Mouse (Mus musculus) heart, embryonic 11.5 days (tissue): ENCODE data around the gene Ntng1. TPM values are rescaled to one million over a fixed set of nuclear protein-coding genes. Genes with fewer than 3 reads are reported as not detected.
A peak's percentile ranks its signal among the peaks of the same experiment; 100 is the strongest.
"Not testable (repeated sequence)": the region's sequence is repeated elsewhere in the genome, so short reads cannot be mapped to it uniquely, and the experiment has no call there.

Experiments
- ATAC-seq: fragments of 200-750 bp; cut with Nextera tagmentation; replicated peaks from 2 replicates; pipeline ENCODE4 v1.8.0; 2017; ENCODE audit warnings: moderate library complexity; ENCODE audit not compliant: insufficient number of reproducible peaks, low FRiP score, low TSS enrichment
- H3K27ac ChIP-seq: fragments of 300-500 bp; sonication (generic); 2 replicates; pipeline ENCODE4 v1.5.1; 2014; ENCODE audit warnings: mild to moderate bottlenecking, low read depth, low read length
- H3K27me3 ChIP-seq: fragments of 300-500 bp; sonication (generic); 2 replicates; pipeline ENCODE4 v1.6.1; 2014; ENCODE audit warnings: mild to moderate bottlenecking, low read length, mixed read lengths; ENCODE audit not compliant: control insufficient read depth, insufficient read depth
- H3K36me3 ChIP-seq: fragments of 300-500 bp; sonication (generic); 2 replicates; pipeline ENCODE4 v1.6.1; 2014; ENCODE audit warnings: mild to moderate bottlenecking, low read length, moderate library complexity, mixed read lengths; ENCODE audit not compliant: control insufficient read depth, insufficient read depth
- H3K4me1 ChIP-seq: fragments of 300-500 bp; sonication (generic); 2 replicates; pipeline ENCODE4 v1.6.1; 2014; ENCODE audit warnings: low read length; ENCODE audit not compliant: control insufficient read depth, insufficient read depth
- H3K4me2 ChIP-seq: fragments of 300-500 bp; sonication (generic); 2 replicates; pipeline ENCODE4 v1.6.1; 2014; ENCODE audit warnings: mild to moderate bottlenecking, moderate library complexity
- H3K4me3 ChIP-seq: fragments of 300-500 bp; sonication (generic); 2 replicates; pipeline ENCODE4 v1.5.1; 2014; ENCODE audit warnings: low read depth, low read length
- H3K9ac ChIP-seq: fragments of 300-500 bp; sonication (generic); 2 replicates; pipeline ENCODE4 v1.6.1; 2014; ENCODE audit warnings: mild to moderate bottlenecking, low read depth, low read length, moderate library complexity
- H3K9me3 ChIP-seq: fragments of 300-500 bp; sonication (generic); replicated peaks from 2 replicates; pipeline ENCODE4 v1.6.1; 2016; ENCODE audit warnings: low read length; ENCODE audit not compliant: control insufficient read depth
- WGBS: fragments of 180-500 bp; shearing (Covaris S2); extraction: QIAGEN DNeasy Blood & Tissue Kit; methylation state at CpG from one replicate; pipeline ENCODE4 v1.1.7; 2014; ENCODE audit not compliant: insufficient replicate concordance; 5-methylcytosine and 5-hydroxymethylcytosine counted together
- polyA plus RNA-seq: library from polyadenylated mRNA; unstranded; fragments of >200 nt; fragmentation: Nextera tagmentation; extraction: Ambion mirVana; gene quantifications from 2 replicates; pipeline ENCODE4 v1.2.1, GENCODE M21; 2014

The Ntng1 gene
- polyA plus RNA-seq, 1 experiment from 2014 or later: 0.62 TPM

DNA sequence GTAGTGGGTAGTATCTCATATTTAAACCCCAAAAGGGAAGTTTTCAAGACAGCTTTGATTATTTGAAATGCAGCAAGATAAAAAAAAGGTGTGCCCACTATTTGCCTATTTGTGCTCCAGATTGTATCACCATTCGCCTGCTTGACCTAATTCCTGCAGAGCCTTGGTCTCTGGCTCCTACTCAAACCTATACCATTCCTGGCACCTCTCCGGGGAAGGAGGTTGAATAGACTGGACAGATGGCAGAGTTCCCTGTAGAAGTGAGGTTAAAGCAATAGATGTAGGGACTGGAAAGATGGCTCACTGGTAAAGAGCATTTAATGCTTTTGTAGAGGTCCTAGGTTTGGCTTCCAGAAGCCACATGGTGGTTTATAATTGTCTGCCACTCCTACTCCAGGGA is 378.2 kb downstream of the Ntng1 start:
- 77% methylated on average over 2 of the region's 2 CpGs for WGBS
- Histone ChIP-seq H3K4me3 (no peak overlapping the region), H3K4me1 (peaks cover 12% of the 10 kb centered on the region), H3K9ac (no peak overlapping the region), H3K36me3 (no peaks in the 10 kb centered on the region), H3K27ac (no peak overlapping the region), H3K4me2 (no peak overlapping the region), H3K9me3 (no peaks in the 10 kb centered on the region), H3K27me3 (no peaks in the 10 kb centered on the region)
- no peak for ATAC-seq

DNA sequence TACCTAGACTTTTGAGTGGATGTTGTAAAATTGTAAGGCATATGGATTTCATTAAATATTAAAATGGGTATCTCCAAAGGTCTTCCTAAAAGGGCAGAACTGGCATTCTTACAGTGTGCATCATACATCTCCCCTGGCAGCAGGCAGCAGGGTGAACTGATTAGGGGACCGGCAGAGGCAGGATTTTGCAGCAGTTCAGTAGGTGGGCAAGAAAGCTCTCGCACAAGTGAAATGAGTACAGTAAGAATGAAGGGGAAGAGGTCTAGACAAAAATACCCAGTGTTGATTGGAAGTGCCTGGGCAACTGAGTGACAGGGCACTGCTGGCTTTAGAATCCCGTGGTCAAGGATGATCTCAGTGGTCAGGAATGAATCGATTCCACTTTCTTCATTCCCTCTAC is 378.7 kb downstream of the Ntng1 start:
- H3K27ac ChIP-seq: peak overlapping the region; percentile 48; the same call in 1 of the 2 replicates
- H3K4me2 ChIP-seq: peak overlapping the region; percentile 27; the same call in 1 of the 2 replicates
- 23% methylated on average over 4 of the region's 4 CpGs for WGBS
- ATAC-seq: no peak
- no peaks in the 10 kb centered on the region for H3K36me3 ChIP-seq
- no peak overlapping the region for H3K4me3 ChIP-seq
- H3K4me1 ChIP-seq: peaks cover 12% of the 10 kb centered on the region
- no peak overlapping the region for H3K9ac ChIP-seq
- no peaks in the 10 kb centered on the region for H3K9me3 ChIP-seq
- no peaks in the 10 kb centered on the region for H3K27me3 ChIP-seq

- H3K4me3 ChIP-seq: no peak overlapping the region
- H3K36me3 ChIP-seq: no peaks in the 10 kb centered on the region
- no peak overlapping the region for H3K9ac ChIP-seq
- H3K4me2 ChIP-seq: no peak overlapping the region
- H3K27me3 ChIP-seq: no peaks in the 10 kb centered on the region
- ATAC-seq: no peak
- 92% methylated on average over 2 of the region's 2 CpGs for WGBS
- H3K4me1 ChIP-seq: no peaks in the 10 kb centered on the region
- no peaks in the 10 kb centered on the region for H3K9me3 ChIP-seq
- no peak overlapping the region for H3K27ac ChIP-seq
Measured at GRCm38 (mm10) chr3:109756426-109756825, 387.4 kb downstream of the Ntng1 start.

GRCm38 (mm10) chr3:109747593-109747992 is 396.2 kb downstream of the Ntng1 start:
- not testable (repeated sequence) for H3K36me3 ChIP-seq, H3K27me3 ChIP-seq, H3K27ac ChIP-seq, H3K4me2 ChIP-seq, H3K9ac ChIP-seq, H3K4me1 ChIP-seq, ATAC-seq, H3K9me3 ChIP-seq, H3K4me3 ChIP-seq
- 55% methylated on average over 3 of the region's 3 CpGs for WGBS

GRCm38 (mm10) chr3:109740466-109741102 is 403.2 kb downstream of the Ntng1 start:
- Histone ChIP-seq H3K9me3 (no peaks in the 10 kb centered on the region), H3K4me1 (no peaks in the 10 kb centered on the region), H3K27ac (no peak overlapping the region), H3K27me3 (no peaks in the 10 kb centered on the region), H3K36me3 (no peaks in the 10 kb centered on the region), H3K4me2 (no peak overlapping the region), H3K4me3 (no peak overlapping the region), H3K9ac (no peak overlapping the region)
- ATAC-seq: no peak
- 52% methylated on average over 2 of the region's 2 CpGs for WGBS

- Histone ChIP-seq H3K4me1 (no peaks in the 10 kb centered on the region), H3K27me3 (no peaks in the 10 kb centered on the region)
- ATAC-seq: no peak
Measured at GRCm38 (mm10) chr3:109732327-109733182, 411.3 kb downstream of the Ntng1 start.

GRCm38 (mm10) chr3:109731592-109732230 is 412.1 kb downstream of the Ntng1 start:
- no peaks in the 10 kb centered on the region for H3K36me3 ChIP-seq
- no peaks in the 10 kb centered on the region for H3K9me3 ChIP-seq
- H3K27ac ChIP-seq: no peak overlapping the region
- no peaks in the 10 kb centered on the region for H3K4me1 ChIP-seq
- H3K27me3 ChIP-seq: no peaks in the 10 kb centered on the region
- H3K4me3 ChIP-seq: no peak overlapping the region
- H3K4me2 ChIP-seq: no peak overlapping the region
- WGBS: 75% methylated on average over 5 of the region's 5 CpGs
- no peak overlapping the region for H3K9ac ChIP-seq
- ATAC-seq: no peak

More at GRCm38 (mm10) chr3:109732327-109733182, 411.3 kb downstream of the Ntng1 start:
- Histone ChIP-seq H3K9ac (no peak overlapping the region), H3K4me2 (no peak overlapping the region), H3K36me3 (no peaks in the 10 kb centered on the region), H3K4me3 (no peak overlapping the region), H3K9me3 (no peaks in the 10 kb centered on the region), H3K27ac (no peak overlapping the region)
- WGBS: 51% methylated on average over 10 of the region's 10 CpGs
